Mouse (Mus musculus) erythroblast, embryonic 14.5 days (primary cell): Measurements from ENCODE around the gene Ephx1.

Experiments
- GATA1 ChIP-seq: IDR thresholded peaks from 2 replicates; pipeline ENCODE4 v1.6.1; 2012; ENCODE audit warnings: low read length, inconsistent platforms, mixed read lengths
- TAL1 ChIP-seq: IDR thresholded peaks from 3 replicates; pipeline ENCODE4 v1.6.1; 2012; ENCODE audit warnings: low read length, inconsistent platforms, mixed read lengths

- TF ChIP-seq GATA1 = no peak
- TF ChIP-seq TAL1 = no peak
Measured at GRCm38 (mm10) chr1:181049328-181049842, 28.7 kb upstream of the Ephx1 start.
